Mouse (Mus musculus) stomach, postnatal 0 days (tissue): ENCODE measurements around the gene Shc4. TPM values are rescaled to one million over a fixed set of nuclear protein-coding genes. Genes with fewer than 3 reads are reported as not detected.

Source experiments
- ATAC-seq: fragments of 200-750 bp; cut with Nextera tagmentation; 2 replicates; pipeline ENCODE4 v1.8.0; 2017; ENCODE audit not compliant: low FRiP score, low TSS enrichment
- DNase-seq: peaks from one replicate; pipeline ENCODE4 v3.0.0-alpha.2; 2016; ENCODE audit warnings: low spot score
- H3K27ac ChIP-seq: fragments of 300-500 bp; sonication (generic); replicated peaks from 2 replicates; pipeline ENCODE4 v1.5.1; 2014; ENCODE audit warnings: mild to moderate bottlenecking, control low read depth
- H3K27me3 ChIP-seq: fragments of 300-500 bp; sonication (generic); 2 replicates; pipeline ENCODE4 v1.6.1; 2014; ENCODE audit warnings: low read length; ENCODE audit not compliant: control insufficient read depth, insufficient read depth
- H3K36me3 ChIP-seq: fragments of 300-500 bp; sonication (generic); 2 replicates; pipeline ENCODE4 v1.6.1; 2014; ENCODE audit warnings: low read length, mixed read lengths; ENCODE audit not compliant: control insufficient read depth, insufficient read depth
- H3K4me1 ChIP-seq: fragments of 300-500 bp; sonication (generic); replicated peaks from 2 replicates; pipeline ENCODE4 v1.6.1; 2014; ENCODE audit warnings: antibody characterized with exemption; ENCODE audit not compliant: control insufficient read depth, insufficient read depth
- H3K4me2 ChIP-seq: fragments of 300-500 bp; sonication (generic); replicated peaks from 2 replicates; pipeline ENCODE4 v1.6.1; 2014; ENCODE audit warnings: low read depth, mild to moderate bottlenecking, control low read depth, moderate library complexity
- H3K4me3 ChIP-seq: fragments of 300-500 bp; sonication (generic); 2 replicates; pipeline ENCODE4 v1.5.1; 2014; ENCODE audit warnings: low read depth, low read length, control low read depth
- H3K9ac ChIP-seq: fragments of 300-500 bp; sonication (generic); 2 replicates; pipeline ENCODE4 v1.6.1; 2014; ENCODE audit warnings: mild to moderate bottlenecking, low read length, control low read depth, mixed read lengths
- H3K9me3 ChIP-seq: fragments of 300-500 bp; sonication (generic); 2 replicates; pipeline ENCODE4 v1.6.1; 2016; ENCODE audit warnings: low read length; ENCODE audit not compliant: control insufficient read depth
- CTCF ChIP-seq: IDR thresholded peaks from 2 replicates; pipeline ENCODE4 v1.5.1; 2016; ENCODE audit warnings: antibody characterized with exemption, low read depth, mild to moderate bottlenecking, moderate library complexity
- EP300 ChIP-seq: optimal IDR thresholded peaks from 2 replicates; pipeline ENCODE3; 2016; ENCODE audit warnings: antibody characterized with exemption
- WGBS: fragments of 180-500 bp; shearing (Covaris S2); extraction: QIAGEN DNeasy Blood & Tissue Kit; methylation state at CpG from one replicate; pipeline ENCODE4 v1.1.7; 2014; 5-methylcytosine and 5-hydroxymethylcytosine counted together
- polyA plus RNA-seq: library from polyadenylated mRNA; unstranded; fragments of >200 nt; fragmentation: Nextera tagmentation; extraction: Ambion mirVana; gene quantifications from 2 replicates; pipeline ENCODE4 v1.2.1, GENCODE M21; 2015

Shc4 gene
- polyA plus RNA-seq, 1 experiment from 2014 or later = 1.1 TPM

DNA sequence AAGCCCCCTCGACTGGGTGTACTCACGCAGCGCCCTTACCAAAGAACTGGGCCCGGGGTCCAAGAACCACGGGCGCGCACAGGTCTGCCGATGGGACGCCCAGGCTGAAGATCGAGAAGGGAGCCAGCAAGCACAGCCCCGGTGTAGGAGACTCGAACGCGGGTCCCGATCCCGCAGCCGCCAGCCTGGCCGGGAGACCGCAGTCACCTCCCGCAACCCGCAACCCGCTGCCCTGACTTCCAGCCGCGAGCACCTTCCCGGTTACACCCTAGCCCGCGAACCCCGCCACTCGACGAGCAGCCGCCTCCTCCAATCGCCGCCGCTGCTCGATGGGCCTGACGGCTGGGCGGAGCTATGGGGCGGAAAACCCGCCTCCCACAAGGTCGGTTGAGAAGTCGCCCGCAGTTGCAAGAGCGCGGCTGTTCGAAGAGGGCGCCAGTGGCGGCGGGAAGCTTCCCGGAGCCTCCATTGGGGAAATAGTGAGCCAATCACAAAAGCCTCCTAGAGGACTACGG, 99.1 kb downstream of the Shc4 start, which contains the start of gene Cep152:
Cep152 (minus strand) TSS at position 277 of the 515 bp plus-strand sequence.
- no peaks in the 10 kb centered on the region; the same call in 1 of the 2 replicates for H3K4me1 ChIP-seq
- H3K27ac ChIP-seq = peak within 1 kb of the TSS; percentile 40; the same call in 1 of the 2 replicates
- no peaks in the 10 kb centered on the region for H3K27me3 ChIP-seq
- peak; percentile 98 for DNase-seq
- ATAC-seq = peak; percentile 100
- no peaks in the 10 kb centered on the region for H3K36me3 ChIP-seq
- H3K9me3 ChIP-seq = no peaks in the 10 kb centered on the region
- H3K4me2 ChIP-seq = peak within 1 kb of the TSS; percentile 76
- H3K4me3 ChIP-seq = peak within 1 kb of the TSS; percentile 83
- TF ChIP-seq CTCF = peak; percentile 64
- no peak for TF ChIP-seq EP300
- WGBS = under 1% methylated on average over 48 of the region's 50 CpGs
- peak within 1 kb of the TSS; percentile 75 for H3K9ac ChIP-seq

DNA sequence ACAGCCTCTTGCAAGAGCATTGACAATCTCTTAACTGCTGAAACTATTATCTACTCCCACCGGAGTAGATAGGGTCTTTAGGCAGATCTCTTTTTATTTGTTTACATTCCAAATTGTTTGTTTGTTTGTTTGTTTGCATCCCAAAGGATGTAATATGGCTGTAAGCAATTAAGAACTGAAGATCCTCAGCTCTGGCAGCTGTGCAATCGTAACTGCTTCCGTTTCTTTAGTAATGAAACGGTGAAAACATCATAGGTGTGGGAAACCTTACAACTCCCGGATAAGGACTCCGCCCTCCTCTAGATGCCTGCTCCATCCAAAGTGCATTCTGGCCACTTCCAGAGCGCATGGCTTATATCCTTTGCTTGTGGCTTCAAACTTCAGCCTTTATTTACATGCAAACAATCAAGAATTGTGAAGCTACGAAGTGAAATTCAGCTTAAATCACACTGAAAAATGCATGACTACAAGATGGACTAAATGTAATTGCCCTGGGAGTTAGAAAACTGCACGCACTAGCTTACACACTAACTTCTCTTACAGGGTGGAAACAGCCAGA, 99.7 kb downstream of the Shc4 start:
- TF ChIP-seq CTCF = no peak
- TF ChIP-seq EP300 = no peak
- ATAC-seq (no peak), DNase-seq (no peak)
- 7% methylated on average over 9 of the region's 9 CpGs for WGBS
- Histone ChIP-seq H3K9ac (peak overlapping the region; percentile 75), H3K9me3 (no peaks in the 10 kb centered on the region), H3K4me1 (no peaks in the 10 kb centered on the region; the same call in 1 of the 2 replicates), H3K36me3 (0 out of 2 replicates have a peak, but pooled peaks cover 4% of the 10 kb centered on the region), H3K27ac (peak overlapping the region; percentile 40; the same call in 1 of the 2 replicates), H3K27me3 (no peaks in the 10 kb centered on the region), H3K4me2 (peak overlapping the region; percentile 76), H3K4me3 (peak overlapping the region; percentile 83)

DNA sequence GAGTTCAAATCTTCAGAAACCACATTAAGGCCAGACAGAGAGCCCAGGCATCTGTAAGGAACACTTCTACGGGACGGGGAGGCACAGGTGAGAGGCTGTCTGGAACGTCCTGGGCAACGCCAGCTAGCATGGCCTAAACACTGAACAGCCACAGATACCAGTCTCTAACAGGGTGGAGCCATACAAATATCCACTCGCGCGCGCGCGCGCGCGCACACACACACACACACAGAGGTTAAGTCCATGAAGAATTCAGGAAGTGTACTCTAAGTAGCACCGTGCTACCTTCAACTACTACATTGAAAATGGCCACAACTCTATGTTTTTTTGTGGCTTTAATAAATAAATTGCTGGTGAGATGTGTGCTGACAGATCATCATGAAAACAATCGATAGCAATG, 100.7 kb downstream of the Shc4 start:
- no peak overlapping the region for H3K4me2 ChIP-seq
- H3K36me3 ChIP-seq = 0 out of 2 replicates have a peak, but pooled peaks cover 4% of the 10 kb centered on the region
- no peak overlapping the region for H3K4me3 ChIP-seq
- no peak for TF ChIP-seq EP300
- no peak for TF ChIP-seq CTCF
- no peak for ATAC-seq
- no peak for DNase-seq
- no peak overlapping the region for H3K27ac ChIP-seq
- no peak overlapping the region for H3K9ac ChIP-seq
- WGBS = 88% methylated on average over 15 of the region's 15 CpGs
- H3K27me3 ChIP-seq = no peaks in the 10 kb centered on the region
- H3K4me1 ChIP-seq = no peaks in the 10 kb centered on the region; the same call in 1 of the 2 replicates
- no peaks in the 10 kb centered on the region for H3K9me3 ChIP-seq

DNA sequence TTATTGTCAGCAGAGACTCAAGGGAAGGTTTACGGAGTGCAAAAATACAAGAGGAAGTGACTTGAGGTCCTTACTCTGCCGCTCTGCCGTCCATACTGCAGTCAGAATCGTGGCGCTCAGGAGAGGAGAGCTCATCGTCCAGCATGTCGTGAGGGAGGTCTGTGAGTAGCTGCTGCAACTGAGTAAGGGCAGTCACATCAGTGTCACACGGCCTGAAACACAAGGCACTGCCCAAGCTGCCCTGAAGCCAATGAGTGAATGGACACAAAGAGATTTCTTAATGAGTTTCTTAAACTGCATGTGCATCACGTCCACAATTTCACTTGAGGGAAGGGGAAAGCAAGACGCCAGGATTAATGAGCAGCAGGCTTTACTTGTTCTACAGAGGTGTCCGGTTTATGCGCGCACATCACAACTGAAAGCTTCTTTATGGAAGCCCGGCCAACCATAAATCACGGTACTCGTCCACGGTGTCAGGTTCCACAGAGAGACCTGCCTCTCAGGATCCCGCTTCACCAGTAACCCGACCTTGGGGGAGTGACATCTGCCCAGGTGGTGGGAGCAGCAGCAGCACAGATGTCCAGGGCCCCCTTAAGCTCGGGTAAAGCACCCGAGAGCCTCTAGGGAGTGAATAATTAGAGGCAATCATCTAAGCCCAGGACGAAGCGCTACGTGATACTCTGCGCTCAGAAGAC, 103.6 kb downstream of the Shc4 start:
- no peaks in the 10 kb centered on the region for H3K9me3 ChIP-seq
- H3K27ac ChIP-seq = no peak overlapping the region
- no peak for DNase-seq
- H3K36me3 ChIP-seq = peaks cover 4% of the 10 kb centered on the region; the same call in 1 of the 2 replicates
- no peak for ATAC-seq
- no peaks in the 10 kb centered on the region; the same call in 1 of the 2 replicates for H3K4me1 ChIP-seq
- H3K4me3 ChIP-seq = no peak overlapping the region
- WGBS = 68% methylated on average over 25 of the region's 25 CpGs
- TF ChIP-seq CTCF = no peak
- no peak for TF ChIP-seq EP300
- no peak overlapping the region for H3K4me2 ChIP-seq
- H3K9ac ChIP-seq = no peak overlapping the region
- no peaks in the 10 kb centered on the region for H3K27me3 ChIP-seq

DNA sequence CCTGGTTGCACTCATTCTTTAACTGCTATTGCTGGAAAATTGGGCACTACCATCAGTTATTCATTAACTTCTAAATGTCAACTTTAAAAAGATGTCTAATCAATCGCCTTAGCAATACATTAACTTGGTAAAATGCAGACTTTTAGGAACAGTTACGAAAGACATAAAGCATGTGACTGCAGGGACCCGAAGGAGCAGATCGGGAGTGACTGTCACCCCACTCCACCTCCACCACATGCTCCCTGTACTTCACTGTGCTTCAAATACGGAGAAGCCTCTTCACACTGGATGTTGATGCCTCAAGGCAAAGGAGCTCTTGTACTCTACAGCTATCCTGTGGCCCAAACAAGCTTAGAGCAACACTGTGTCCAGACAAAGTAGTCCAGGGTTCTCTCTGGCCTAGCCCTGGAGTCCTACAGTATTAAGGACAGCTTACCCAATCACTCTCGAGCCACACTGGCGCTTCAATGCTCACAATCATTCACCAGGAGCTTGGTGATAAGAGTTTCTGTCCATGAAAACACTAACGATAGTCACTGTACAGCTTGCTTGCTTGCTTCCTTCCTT, 108.0 kb downstream of the Shc4 start:
- H3K4me1 ChIP-seq = no peaks in the 10 kb centered on the region
- no peak for DNase-seq
- H3K4me2 ChIP-seq = no peak overlapping the region
- no peak for TF ChIP-seq CTCF
- TF ChIP-seq EP300 = no peak
- ATAC-seq = no peak
- WGBS = 70% methylated on average over 8 of the region's 8 CpGs
- H3K27ac ChIP-seq = no peak overlapping the region
- no peaks in the 10 kb centered on the region for H3K27me3 ChIP-seq
- H3K36me3 ChIP-seq = peaks cover 17% of the 10 kb centered on the region
- H3K4me3 ChIP-seq = no peak overlapping the region
- H3K9me3 ChIP-seq = no peaks in the 10 kb centered on the region
- no peak overlapping the region for H3K9ac ChIP-seq
